Mouse (Mus musculus) small intestine, adult 2 months (tissue): ENCODE results near the gene Thumpd2. TPM values are rescaled to one million over a fixed set of nuclear protein-coding genes. Genes with fewer than 3 reads are reported as not detected.

Experiments
- H3K27ac ChIP-seq: fragments of 200-500 bp; 2 replicates; pipeline ENCODE4 v1.5.1; 2012; ENCODE audit warnings: low read depth, low read length, control low read depth, inconsistent platforms; ENCODE audit not compliant: insufficient read depth
- H3K27me3 ChIP-seq: fragments of 200-500 bp; 2 replicates; pipeline ENCODE4 v1.6.1; 2012; ENCODE audit warnings: mild to moderate bottlenecking, moderate library complexity, low read length, inconsistent platforms; ENCODE audit not compliant: control insufficient read depth, insufficient read depth
- H3K36me3 ChIP-seq: fragments of 200-500 bp; 2 replicates; pipeline ENCODE4 v1.6.1; 2012; ENCODE audit warnings: mild to moderate bottlenecking, low read length, control low read depth, inconsistent platforms; ENCODE audit not compliant: control insufficient read depth, insufficient read depth
- H3K4me1 ChIP-seq: fragments of 200-500 bp; 2 replicates; pipeline ENCODE4 v1.6.1; 2012; ENCODE audit warnings: low read length, inconsistent platforms, mixed read lengths; ENCODE audit not compliant: control insufficient read depth, insufficient read depth, insufficient read length
- H3K4me3 ChIP-seq: fragments of 200-500 bp; 2 replicates; pipeline ENCODE4 v1.5.1; 2012; ENCODE audit warnings: low read depth, mild to moderate bottlenecking, control low read depth, inconsistent platforms, low read length, moderate library complexity
- CTCF ChIP-seq: fragments of 200-500 bp; IDR thresholded peaks from 2 replicates; pipeline ENCODE4 v1.5.1; 2012; ENCODE audit warnings: low read depth, mild to moderate bottlenecking, control low read depth, inconsistent platforms, low read length, moderate library complexity, mixed read lengths; ENCODE audit not compliant: insufficient replicate concordance, insufficient read length; ENCODE audit errors: extremely low read depth
- POLR2A ChIP-seq: fragments of 200-500 bp; IDR thresholded peaks from 2 replicates; pipeline ENCODE4 v1.6.1; 2012; ENCODE audit warnings: low read depth, mild to moderate bottlenecking, control low read depth, inconsistent platforms, low read length, moderate library complexity
- WGBS: fragments of 180-500 bp; shearing (Covaris S2); methylation state at CpG from one replicate; pipeline ENCODE4 v1.1.7; 2018; 5-methylcytosine and 5-hydroxymethylcytosine counted together
- polyA plus RNA-seq: library from polyadenylated mRNA; depleted of rRNA; stranded (reverse); fragments of >200 nt; gene quantifications from 2 replicates; pipeline ENCODE4 v1.2.3, GENCODE M21; 2012

The Thumpd2 gene
- polyA plus RNA-seq, 1 experiment = 0.28 TPM

- H3K27me3 ChIP-seq = no peaks in the 10 kb centered on the region
- 62% methylated on average over 10 of the region's 10 CpGs for WGBS
- TF ChIP-seq CTCF (no peak), POLR2A (no peak)
- no peaks in the 10 kb centered on the region for H3K36me3 ChIP-seq
- no peaks in the 10 kb centered on the region for H3K4me1 ChIP-seq
- no peak overlapping the region for H3K4me3 ChIP-seq
- no peak overlapping the region for H3K27ac ChIP-seq
Observed at GRCm38 (mm10) chr17:81009112-81009511, 55.8 kb downstream of the Thumpd2 start.

GRCm38 (mm10) chr17:81005292-81005691 lies 59.6 kb downstream of the Thumpd2 start:
- H3K4me1 ChIP-seq = no peaks in the 10 kb centered on the region
- H3K27me3 ChIP-seq = no peaks in the 10 kb centered on the region
- no peak for TF ChIP-seq POLR2A
- TF ChIP-seq CTCF = no peak
- WGBS = 84% methylated on average over 8 of the region's 8 CpGs
- H3K27ac ChIP-seq = no peak overlapping the region
- H3K36me3 ChIP-seq = no peaks in the 10 kb centered on the region
- no peak overlapping the region for H3K4me3 ChIP-seq

GRCm38 (mm10) chr17:81004454-81004853 lies 60.4 kb downstream of the Thumpd2 start:
- H3K4me3 ChIP-seq = no peak overlapping the region
- no peak overlapping the region for H3K27ac ChIP-seq
- no peaks in the 10 kb centered on the region for H3K36me3 ChIP-seq
- no peaks in the 10 kb centered on the region for H3K4me1 ChIP-seq
- no peak for TF ChIP-seq POLR2A
- no peak for TF ChIP-seq CTCF
- WGBS = 80% methylated on average over 11 of the region's 11 CpGs
- no peaks in the 10 kb centered on the region for H3K27me3 ChIP-seq

- no peaks in the 10 kb centered on the region for H3K36me3 ChIP-seq
- WGBS = 35% methylated on average over 5 of the region's 5 CpGs
- no peaks in the 10 kb centered on the region for H3K4me1 ChIP-seq
- H3K4me3 ChIP-seq = no peak overlapping the region
- TF ChIP-seq CTCF (no peak), POLR2A (no peak)
- no peak overlapping the region for H3K27ac ChIP-seq
- no peaks in the 10 kb centered on the region for H3K27me3 ChIP-seq
Observed at GRCm38 (mm10) chr17:81002130-81002529, 62.8 kb downstream of the Thumpd2 start.

- Histone ChIP-seq H3K27me3 (no peaks in the 10 kb centered on the region), H3K4me3 (no peak overlapping the region), H3K4me1 (no peaks in the 10 kb centered on the region), H3K27ac (no peak overlapping the region), H3K36me3 (no peaks in the 10 kb centered on the region)
- TF ChIP-seq CTCF = no peak
- no peak for TF ChIP-seq POLR2A
- 98% methylated on average over 4 of the region's 4 CpGs for WGBS
Observed at GRCm38 (mm10) chr17:81001647-81002046, 63.2 kb downstream of the Thumpd2 start.

GRCm38 (mm10) chr17:81001010-81001409 lies 63.9 kb downstream of the Thumpd2 start:
- Histone ChIP-seq H3K27ac (no peak overlapping the region), H3K36me3 (no peaks in the 10 kb centered on the region), H3K4me3 (no peak overlapping the region), H3K4me1 (no peaks in the 10 kb centered on the region), H3K27me3 (no peaks in the 10 kb centered on the region)
- WGBS = 87% methylated on average over 12 of the region's 12 CpGs
- TF ChIP-seq POLR2A (no peak), CTCF (no peak)

- H3K36me3 ChIP-seq = no peaks in the 10 kb centered on the region
- no peak overlapping the region for H3K27ac ChIP-seq
- no peaks in the 10 kb centered on the region for H3K27me3 ChIP-seq
- H3K4me3 ChIP-seq = no peak overlapping the region
- WGBS = 65% methylated on average over 6 of the region's 6 CpGs
- TF ChIP-seq CTCF (no peak), POLR2A (no peak)
- no peaks in the 10 kb centered on the region for H3K4me1 ChIP-seq
Observed at GRCm38 (mm10) chr17:80998958-80999357, 65.9 kb downstream of the Thumpd2 start.

GRCm38 (mm10) chr17:80997226-80997625 lies 67.7 kb downstream of the Thumpd2 start:
- H3K4me1 ChIP-seq = no peaks in the 10 kb centered on the region
- no peaks in the 10 kb centered on the region for H3K36me3 ChIP-seq
- no peak overlapping the region for H3K27ac ChIP-seq
- WGBS = 68% methylated on average over 2 of the region's 2 CpGs
- TF ChIP-seq CTCF = no peak
- no peak for TF ChIP-seq POLR2A
- H3K27me3 ChIP-seq = no peaks in the 10 kb centered on the region
- no peak overlapping the region for H3K4me3 ChIP-seq
